Comparison of ENCODE assay signal across 7 mouse cellular contexts in the genomic region with DNA sequence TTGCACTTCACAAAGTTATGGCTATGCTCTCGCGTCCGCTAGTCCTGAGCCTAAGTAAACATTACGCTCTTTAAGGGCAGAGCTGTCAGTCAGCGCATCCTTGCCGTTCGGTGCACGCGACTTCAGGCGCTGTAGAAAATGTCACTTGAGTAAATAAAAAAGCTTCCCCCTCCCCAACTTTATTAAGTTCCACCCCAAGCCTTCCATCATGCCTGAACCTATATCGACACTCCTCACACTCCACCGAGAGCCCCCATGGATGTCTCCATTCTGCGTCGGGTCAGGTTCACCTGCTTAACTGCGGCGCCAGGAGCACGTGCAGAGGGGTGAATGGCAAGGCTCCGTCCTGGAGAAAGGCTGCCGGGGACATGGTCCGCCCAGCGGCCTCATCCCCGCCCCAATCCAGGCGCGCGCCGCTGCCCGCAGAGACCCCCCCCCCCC. TPM values are rescaled to one million over a fixed set of nuclear protein-coding genes. Genes with fewer than 3 reads are reported as not detected.
DNase-seq lines count a peak whose midpoint lies in the region; ATAC-seq and TF ChIP-seq lines count a peak whose summit lies in the region.

No protein-coding gene starts in this region.

- H3K9ac ChIP-seq in hindbrain, embryonic 11.5 days (ENCODE audit: low read depth, low read length) = peak overlapping the region; percentile 89

- under 1% methylated on average over 27 of the region's 27 CpGs for WGBS in lung, adult 2 months
- 1% methylated on average over 26 of the region's 27 CpGs for WGBS in hindbrain, embryonic 11.5 days
- under 1% methylated on average over 25 of the region's 27 CpGs for WGBS in midbrain, embryonic 10.5 days

- H3K4me2 ChIP-seq in hindbrain, embryonic 11.5 days (replicated peaks; ENCODE audit: low read depth, low read length) = peak overlapping the region; percentile 48

- no peak for DNase-seq in lung, adult 2 months
- no peak for DNase-seq in lung, postnatal 36 days
- no peak for DNase-seq in hindbrain, embryonic 11.5 days (ENCODE audit: low spot score)
- no peak for DNase-seq in midbrain, embryonic 10.5 days (ENCODE audit: low spot score)
- DNase-seq in left cerebral cortex, postnatal 25 days (ENCODE audit: low spot score in 2 of 2) = no peak
- no peak for DNase-seq in right cerebral cortex, postnatal 4 days

- peak overlapping the region; percentile 82 for H3K4me3 ChIP-seq in lung, adult 2 months (replicated peaks; ENCODE audit: extremely low read depth, low read depth, low read length)
- H3K4me3 ChIP-seq in brown adipose tissue, adult 24 weeks (ENCODE audit: insufficient read depth, low read depth, low read length) = peak overlapping the region; percentile 63
- H3K4me3 ChIP-seq in hindbrain, embryonic 11.5 days (ENCODE audit: low read depth, low read length) = peak overlapping the region; percentile 86
- H3K4me3 ChIP-seq in midbrain, embryonic 10.5 days = peak overlapping the region; percentile 75

- H3K36me3 ChIP-seq in hindbrain, embryonic 11.5 days (ENCODE audit: control insufficient read depth, insufficient read depth, low read length) = peaks cover 3% of the 10 kb centered on the region; the same call in 1 of the 2 replicates
- peaks cover 23% of the 10 kb centered on the region for H3K36me3 ChIP-seq in midbrain, embryonic 10.5 days

- no peaks in the 10 kb centered on the region; the same call in 1 of the 2 replicates for H3K4me1 ChIP-seq in lung, adult 2 months (ENCODE audit: control insufficient read depth, insufficient read depth, low read length)
- no peaks in the 10 kb centered on the region for H3K4me1 ChIP-seq in brown adipose tissue, adult 24 weeks (ENCODE audit: control insufficient read depth, insufficient read depth, insufficient read length, low read length)
- H3K4me1 ChIP-seq in hindbrain, embryonic 11.5 days (replicated peaks; ENCODE audit: control insufficient read depth, insufficient read depth, low read length) = no peaks in the 10 kb centered on the region; the same call in 1 of the 2 replicates
- peaks cover 14% of the 10 kb centered on the region for H3K4me1 ChIP-seq in midbrain, embryonic 10.5 days

- TF ChIP-seq CTCF in lung, adult 2 months (IDR thresholded peaks at IDR 0.05; ENCODE audit: insufficient read depth, low read length) = no peak

- TF ChIP-seq POLR2A in lung, adult 2 months (IDR thresholded peaks at IDR 0.05; ENCODE audit: borderline replicate concordance, extremely low read depth, low read depth, low read length) = no peak

- no peaks in the 10 kb centered on the region for H3K27me3 ChIP-seq in hindbrain, embryonic 11.5 days (ENCODE audit: control insufficient read depth, insufficient read depth, low read length)
- H3K27me3 ChIP-seq in midbrain, embryonic 10.5 days (ENCODE audit: low read depth, poor library complexity, severe bottlenecking) = no peaks in the 10 kb centered on the region

- ATAC-seq in hindbrain, embryonic 11.5 days (ENCODE audit: low FRiP score) = peak; percentile 84

- no peak overlapping the region for H3K27ac ChIP-seq in brown adipose tissue, adult 24 weeks (replicated peaks; ENCODE audit: low read depth, low read length)
- peak overlapping the region; percentile 85 for H3K27ac ChIP-seq in hindbrain, embryonic 11.5 days (ENCODE audit: low read depth, low read length)
- H3K27ac ChIP-seq in midbrain, embryonic 10.5 days (replicated peaks) = peak overlapping the region; percentile 92

- intact Hi-C loops in left cerebral cortex, postnatal 25 days (cut with DNase I) = loop anchor here (1.0 to 5.0 kb wide), 2 partner anchors 18 to 202 kb away; a partner anchor contains a TSS

- H3K9me3 ChIP-seq in hindbrain, embryonic 11.5 days (ENCODE audit: control insufficient read depth, low read length) = no peaks in the 10 kb centered on the region
- no peaks in the 10 kb centered on the region for H3K9me3 ChIP-seq in midbrain, embryonic 10.5 days (replicated peaks)

RNA-seq across cellular contexts. Expression of a gene that starts 0.4 kb away (rescaled TPM):
- polyA plus RNA-seq in lung, adult 2 months (2012; rRNA removed) = 1.3 and 1.6 TPM in 2 replicates
- polyA plus RNA-seq in brown adipose tissue, adult 24 weeks (2012; ENCODE audit: insufficient read depth, insufficient read length, missing spikeins) = 11.9 and 14.6 TPM in 2 replicates
- 31.3 TPM in 2 replicates for polyA plus RNA-seq in hindbrain, embryonic 11.5 days (2014; fragmentation: Nextera tagmentation; extraction: Ambion mirVana)
- 27.1 and 31.8 TPM in 2 replicates for polyA plus RNA-seq in midbrain, embryonic 10.5 days (2016; fragmentation: Nextera tagmentation; extraction: Ambion mirVana)
- total RNA-seq in left cerebral cortex, postnatal 25 days (2021) = 1 to 10 TPM; 8.1 to 8.4 TPM

RNA-seq across cellular contexts. Expression of a gene that starts 29.3 kb away (rescaled TPM):
- polyA plus RNA-seq in lung, adult 2 months (2012; rRNA removed) = 7.9 and 8.3 TPM in 2 replicates
- 159 and 164 TPM in 2 replicates for polyA plus RNA-seq in brown adipose tissue, adult 24 weeks (2012; ENCODE audit: insufficient read depth, insufficient read length, missing spikeins)
- 20.2 and 21.2 TPM in 2 replicates for polyA plus RNA-seq in hindbrain, embryonic 11.5 days (2014; fragmentation: Nextera tagmentation; extraction: Ambion mirVana)
- 14.6 and 16.7 TPM in 2 replicates for polyA plus RNA-seq in midbrain, embryonic 10.5 days (2016; fragmentation: Nextera tagmentation; extraction: Ambion mirVana)
- 10 to 100 TPM; 38.8 to 48.3 TPM for total RNA-seq in left cerebral cortex, postnatal 25 days (2021)
